Mouse (Mus musculus) forebrain, embryonic 12.5 days (tissue): ENCODE measurements at regions not wholly inside any gene's neighbourhood (a gene's known extent, or its start where the extent isn't known, plus 50 kb on each side); places are given as distances from the start of the nearest gene placed in this dataset.
A peak's percentile ranks its signal among the peaks of the same experiment; 100 is the strongest.

Experiments
- ATAC-seq: fragments of 200-750 bp; cut with Nextera tagmentation; 2 replicates; pipeline ENCODE4 v1.8.0; 2017; ENCODE audit warnings: moderate TSS enrichment; ENCODE audit not compliant: low FRiP score
- H3K27ac ChIP-seq: fragments of 300-500 bp; sonication (generic); 2 replicates; pipeline ENCODE4 v1.5.1; 2016; ENCODE audit warnings: mild to moderate bottlenecking
- H3K27me3 ChIP-seq: fragments of 300-500 bp; sonication (generic); 2 replicates; pipeline ENCODE4 v1.6.1; 2016; ENCODE audit warnings: mild to moderate bottlenecking
- H3K36me3 ChIP-seq: fragments of 300-500 bp; sonication (generic); replicated peaks from 2 replicates; pipeline ENCODE4 v1.6.1; 2016; ENCODE audit warnings: mild to moderate bottlenecking
- H3K4me1 ChIP-seq: fragments of 300-500 bp; sonication (generic); 2 replicates; pipeline ENCODE4 v1.6.1; 2016
- H3K4me2 ChIP-seq: fragments of 300-500 bp; sonication (generic); 2 replicates; pipeline ENCODE4 v1.6.1; 2016; ENCODE audit warnings: mild to moderate bottlenecking, moderate library complexity
- H3K4me3 ChIP-seq: fragments of 300-500 bp; sonication (generic); replicated peaks from 2 replicates; pipeline ENCODE4 v1.5.1; 2016; ENCODE audit warnings: mild to moderate bottlenecking
- H3K9ac ChIP-seq: fragments of 300-500 bp; sonication (generic); 2 replicates; pipeline ENCODE4 v1.6.1; 2016; ENCODE audit warnings: mild to moderate bottlenecking
- H3K9me3 ChIP-seq: fragments of 300-500 bp; sonication (generic); 2 replicates; pipeline ENCODE4 v1.6.1; 2016
- WGBS: fragments of 180-500 bp; shearing (Covaris S2); methylation state at CpG from one replicate; pipeline ENCODE4 v1.1.7; 2016; 5-methylcytosine and 5-hydroxymethylcytosine counted together

- Histone ChIP-seq H3K4me2 (no peak overlapping the region), H3K36me3 (no peaks in the 10 kb centered on the region), H3K4me3 (no peak overlapping the region), H3K4me1 (0 out of 2 replicates have a peak, but pooled peaks cover 6% of the 10 kb centered on the region), H3K27me3 (no peaks in the 10 kb centered on the region), H3K9ac (no peak overlapping the region), H3K9me3 (no peaks in the 10 kb centered on the region), H3K27ac (no peak overlapping the region)
- ATAC-seq = peak; percentile 57; the same call in 1 of the 2 replicates
- 49% methylated on average over 5 of the region's 5 CpGs for WGBS
These were observed 162.5 kb downstream of the B3gnt2 start for GRCm38 (mm10) chr11:22698057-22698941.

DNA sequence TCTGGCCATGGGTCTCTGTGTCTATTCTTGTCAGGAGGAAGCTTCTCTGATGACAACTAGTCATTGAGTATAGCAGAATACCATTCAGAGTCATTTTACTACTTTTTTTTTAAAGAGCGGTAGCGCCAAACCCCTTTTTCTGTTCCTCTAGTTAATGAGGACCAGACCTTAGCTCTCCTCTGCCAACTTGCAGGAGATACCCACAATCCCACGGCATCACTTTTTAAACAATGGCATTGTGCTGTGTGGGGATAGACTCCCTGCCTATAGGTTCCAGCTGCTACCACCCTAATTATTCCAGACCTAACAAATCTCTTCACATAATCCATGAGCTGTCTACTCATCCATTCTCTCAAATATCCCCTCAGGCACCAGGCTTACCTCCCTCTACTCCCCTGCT is 154.7 kb downstream of the B3gnt2 start:
- no peak overlapping the region for H3K9ac ChIP-seq
- no peak for ATAC-seq
- WGBS = 82% methylated on average over 3 of the region's 3 CpGs
- no peaks in the 10 kb centered on the region for H3K9me3 ChIP-seq
- H3K27me3 ChIP-seq = no peaks in the 10 kb centered on the region
- no peak overlapping the region for H3K27ac ChIP-seq
- H3K4me2 ChIP-seq = no peak overlapping the region
- no peak overlapping the region for H3K4me3 ChIP-seq
- no peaks in the 10 kb centered on the region for H3K36me3 ChIP-seq
- H3K4me1 ChIP-seq = no peaks in the 10 kb centered on the region
